Mouse (Mus musculus): ENCODE data around the gene Arhgef5.

GRCm38 (mm10) chr6:43312961-43313656, 47.7 kb downstream of the Arhgef5 start:
- TF ChIP-seq POLR2AphosphoS2 (IDR thresholded peaks at IDR 0.05; ENCODE audit: insufficient read length, low read depth) (no peak), POLR2A (IDR thresholded peaks at IDR 0.05; ENCODE audit: insufficient read length, low read depth) (no peak), MYOD1 (IDR thresholded peaks at IDR 0.05; ENCODE audit: control insufficient read depth in 1 of 3, insufficient read length in 2 of 3, low read depth in 2 of 3) (no peak), E2F4 (IDR thresholded peaks at IDR 0.05; ENCODE audit: insufficient read depth) (no peak), TCF3 (IDR thresholded peaks at IDR 0.05; ENCODE audit: insufficient read length, low read depth) (no peak), USF1 (IDR thresholded peaks at IDR 0.05; ENCODE audit: low read depth) (no peak), MAX (IDR thresholded peaks at IDR 0.05; ENCODE audit: low read depth) (no peak), TCF12 (IDR thresholded peaks at IDR 0.05; ENCODE audit: insufficient read depth, poor library complexity, severe bottlenecking) (no peak)
